Mouse (Mus musculus): ENCODE measurements at regions not wholly inside any gene's neighbourhood (a gene's known extent, or its start where the extent isn't known, plus 50 kb on each side); places are given as distances from the start of the nearest gene placed in this dataset.

GRCm38 (mm10) chr17:64229225-64229976 is 102.3 kb downstream of the Pja2 start:
- DNase-seq (ENCODE audit: low read depth) = no peak

- DNase-seq (ENCODE audit: low read depth) = no peak
Measured at GRCm38 (mm10) chr17:64214599-64214998, 117.1 kb downstream of the Pja2 start.

- DNase-seq (ENCODE audit: low read depth) = no peak
Measured at GRCm38 (mm10) chr17:64213251-64213650, 118.5 kb downstream of the Pja2 start.

DNA sequence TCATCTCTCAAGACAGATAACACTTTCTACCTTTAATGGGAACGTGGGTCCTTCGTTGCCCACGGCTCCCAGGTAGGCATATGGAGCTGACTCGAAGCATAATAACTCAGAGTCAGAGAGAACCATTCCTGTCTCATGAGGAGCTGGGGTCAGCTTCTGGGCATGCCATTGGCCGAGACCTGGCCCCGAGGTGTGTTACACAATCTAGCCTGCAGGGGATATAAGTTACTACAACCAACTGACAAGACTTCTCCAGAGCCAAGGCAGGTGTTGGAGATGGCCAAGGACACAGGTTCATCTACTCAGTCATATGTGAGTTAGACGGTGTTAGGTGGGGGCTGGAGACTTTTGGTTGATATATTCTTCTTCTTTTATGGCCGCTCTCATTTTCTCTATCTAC is 120.4 kb downstream of the Pja2 start:
- DNase-seq (ENCODE audit: low read depth) = no peak

DNA sequence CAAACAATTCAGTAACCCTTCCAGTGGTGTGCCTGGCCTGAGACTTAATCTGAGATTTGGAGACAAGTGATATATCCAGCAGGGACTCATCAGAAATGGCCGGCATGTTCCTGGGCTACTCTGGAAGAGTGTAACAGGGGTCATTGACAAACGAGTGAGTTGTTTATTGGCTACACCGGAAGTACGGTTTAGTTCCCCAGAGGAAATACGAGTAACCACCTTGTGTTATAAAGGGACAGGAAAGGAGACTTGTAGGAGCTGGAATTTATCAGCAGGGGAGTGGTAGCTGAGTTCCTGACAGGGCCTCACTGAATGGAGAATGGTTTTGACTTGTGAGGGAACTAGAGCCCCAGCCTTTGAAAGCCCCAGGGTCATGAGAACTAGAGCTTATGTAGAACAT is 121.3 kb downstream of the Pja2 start:
- no peak for DNase-seq (ENCODE audit: low read depth)

GRCm38 (mm10) chr17:64209640-64210039 is 122.1 kb downstream of the Pja2 start:
- DNase-seq (ENCODE audit: low read depth) = no peak

DNA sequence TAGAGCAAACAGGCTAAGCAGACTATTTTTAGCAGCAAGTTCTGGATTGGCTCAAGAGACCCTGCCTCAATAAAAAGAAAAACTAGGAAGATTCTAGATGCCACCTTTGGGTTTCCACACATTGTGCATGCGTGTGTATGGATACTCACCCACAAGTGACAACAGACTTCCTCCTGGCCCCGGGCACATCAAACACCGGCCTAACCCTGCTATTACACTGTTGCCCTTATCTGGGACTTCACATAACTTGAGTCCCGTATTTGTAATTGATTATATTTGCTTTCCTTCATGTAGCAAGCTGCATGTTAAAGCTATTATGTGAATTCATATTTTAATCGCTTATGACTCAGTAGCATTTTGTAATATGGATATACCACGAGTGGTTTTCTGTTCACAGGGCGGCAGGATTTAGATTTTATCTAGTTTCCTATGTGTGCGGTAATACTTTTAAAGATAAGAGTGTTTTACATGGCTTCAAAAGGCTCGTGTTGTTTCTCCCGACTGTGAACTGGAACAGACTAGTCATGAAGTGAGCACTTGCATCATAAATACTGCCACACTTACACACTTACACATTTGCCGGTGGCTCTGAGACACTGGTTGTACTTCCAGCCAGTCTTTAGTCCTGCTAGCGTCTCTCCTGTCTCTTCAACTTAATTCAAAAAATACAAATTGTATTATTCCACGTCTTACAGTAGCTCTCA is 123.4 kb downstream of the Pja2 start:
- DNase-seq (ENCODE audit: low read depth) = no peak

GRCm38 (mm10) chr17:64206196-64206718 is 125.5 kb downstream of the Pja2 start:
- DNase-seq (ENCODE audit: low read depth) = no peak

GRCm38 (mm10) chr17:64203611-64204010 is 128.1 kb downstream of the Pja2 start:
- DNase-seq (ENCODE audit: low read depth) = no peak

- DNase-seq (ENCODE audit: low read depth) = no peak
Measured at GRCm38 (mm10) chr17:64202248-64202647, 129.5 kb downstream of the Pja2 start.

DNA sequence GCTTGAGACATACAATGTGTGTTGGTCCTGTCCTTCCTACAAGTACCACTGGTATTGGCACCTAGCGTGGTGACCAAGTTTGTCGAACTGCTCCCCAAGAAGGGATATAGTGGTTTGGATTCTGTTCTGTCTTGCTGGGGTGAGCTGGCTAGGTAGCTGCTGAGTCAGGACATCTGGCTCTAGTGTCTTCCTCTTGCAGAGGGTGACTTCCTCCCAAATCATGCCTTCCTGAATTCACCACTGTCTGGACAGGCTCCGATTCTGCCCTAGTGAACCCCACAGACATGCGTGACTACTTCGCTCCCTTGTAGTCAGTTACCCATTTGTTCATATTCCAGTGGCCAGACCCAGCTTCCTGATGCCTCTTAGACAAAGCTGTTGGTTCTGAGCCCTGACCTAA is 130.1 kb downstream of the Pja2 start:
- no peak for DNase-seq (ENCODE audit: low read depth)

DNA sequence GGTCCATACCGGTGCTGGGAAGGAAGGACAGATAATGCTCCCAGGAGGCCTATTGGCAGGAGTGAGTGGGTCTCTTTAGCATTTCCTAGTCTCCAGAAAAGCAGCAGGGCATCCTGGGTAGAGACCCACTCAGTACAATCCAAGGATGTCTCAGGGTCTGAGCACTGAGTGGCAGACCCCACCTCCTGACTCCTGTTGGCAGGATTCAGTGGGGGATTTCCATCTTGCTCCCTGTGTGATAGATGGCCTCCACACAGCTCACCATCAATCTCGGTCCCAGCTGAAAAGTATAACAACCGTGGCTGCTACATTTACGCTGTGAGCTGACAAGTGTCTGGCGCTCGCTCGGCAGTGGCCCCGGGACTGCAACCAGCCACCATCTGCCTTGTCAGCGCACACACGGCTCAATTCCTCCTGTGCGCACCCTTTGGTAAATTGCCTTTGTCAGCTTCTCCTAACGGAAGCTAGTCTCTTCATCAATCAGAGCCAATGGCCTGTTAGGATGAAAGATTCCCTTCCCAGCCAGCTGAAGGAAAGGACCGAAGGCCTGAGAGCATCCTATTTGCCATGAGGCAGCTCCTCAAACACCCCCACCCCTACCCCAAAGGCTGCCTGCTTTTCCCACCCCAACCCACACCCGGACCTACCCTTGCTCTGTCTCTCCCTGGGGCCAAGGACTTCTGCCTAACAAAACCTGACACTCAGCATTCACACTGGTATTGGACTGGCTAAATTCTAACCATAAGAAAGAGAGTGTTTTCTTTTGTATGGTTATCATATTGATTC is 131.4 kb downstream of the Pja2 start:
- no peak for DNase-seq (ENCODE audit: low read depth)

GRCm38 (mm10) chr17:64199241-64199933 is 132.3 kb downstream of the Pja2 start:
- no peak for DNase-seq (ENCODE audit: low read depth)

DNA sequence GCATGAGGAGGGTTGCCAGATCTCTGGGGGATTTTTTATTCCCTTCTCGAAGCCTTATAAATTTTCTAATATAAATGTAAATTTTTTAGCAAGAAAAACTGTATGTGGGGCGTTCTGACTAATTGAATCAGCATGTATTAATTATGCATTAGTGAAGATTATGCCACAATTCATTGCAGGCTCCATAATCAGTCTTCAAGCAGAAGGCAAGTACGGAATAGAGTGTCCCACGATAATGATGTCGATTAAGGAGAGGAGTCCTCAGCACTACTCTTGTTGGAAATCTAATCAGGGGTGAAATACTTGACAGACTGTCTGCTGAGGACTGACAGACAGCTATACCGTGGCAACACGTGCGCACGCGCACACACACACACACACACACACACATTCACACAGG is 135.3 kb downstream of the Pja2 start:
- no peak for DNase-seq (ENCODE audit: low read depth)

DNA sequence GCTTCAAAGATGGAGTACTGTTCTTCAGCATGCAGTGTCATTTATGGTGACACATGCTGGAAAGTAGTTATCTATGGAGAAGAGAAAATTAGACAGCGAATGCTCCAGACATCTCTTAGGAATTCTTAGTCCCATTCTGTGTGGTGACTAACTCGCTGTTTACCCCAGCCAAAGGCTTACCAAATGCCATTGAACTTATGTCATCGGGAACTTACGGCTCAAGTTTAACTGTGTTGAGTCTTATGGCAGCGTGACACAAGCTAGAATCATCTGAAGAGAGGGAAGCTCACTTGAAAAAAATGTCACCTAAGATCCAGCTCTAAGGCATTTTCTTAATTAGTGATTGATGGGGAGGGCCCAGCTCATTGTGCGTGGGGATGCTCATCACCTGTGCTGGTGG is 138.7 kb downstream of the Pja2 start:
- DNase-seq (ENCODE audit: low read depth) = peak; percentile 31

All from fibroblast of lung, adult 2 months (primary cell).